Mouse (Mus musculus) adrenal gland, postnatal 25 days (tissue): ENCODE data around the gene Olfr1354. TPM values are rescaled to one million over a fixed set of nuclear protein-coding genes. Genes with fewer than 3 reads are reported as not detected.
"Not testable (repeated sequence)": the region's sequence is repeated elsewhere in the genome, so short reads cannot be mapped to it uniquely, and the experiment has no call there.

ENCODE experiments used
- DNase-seq: peaks from one replicate; pipeline ENCODE4 v3.0.0; 2021; ENCODE audit warnings: mixed read lengths
- long read RNA-seq: library from polyadenylated mRNA; stranded (forward); transcript quantifications from one replicate; pipeline ENCODE4 v2.0.0, GENCODE M21; 2021
- total RNA-seq: library from RNA; stranded (reverse); gene quantifications from 2 replicates; pipeline ENCODE4 v1.2.3, GENCODE M21; 2021

Gene Olfr1354
- total RNA-seq: not detected in 2 replicates
- long read RNA-seq: 0 reads

DNA sequence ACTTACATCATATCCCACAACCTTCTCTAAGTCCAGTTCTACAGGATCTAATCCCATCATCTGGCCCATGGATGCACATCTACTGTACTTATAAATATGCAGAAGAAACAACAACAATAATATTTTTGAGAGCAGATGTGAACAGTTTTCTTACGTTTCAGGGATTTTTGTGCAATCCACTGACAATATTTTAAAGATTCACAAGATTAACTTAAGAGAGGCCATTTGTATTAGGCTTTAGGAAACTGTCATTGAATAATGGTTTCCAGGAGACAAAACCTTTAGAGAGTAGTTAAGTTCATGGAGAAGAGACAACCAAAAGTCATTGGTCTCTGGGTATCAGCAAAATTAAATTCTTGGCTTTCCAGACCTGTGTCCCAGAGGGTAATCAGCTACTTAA, at the start of gene Olfr1354:
Olfr1354 (plus strand) TSS at position 301 of the 400 bp plus-strand sequence.
- DNase-seq: not testable (repeated sequence)

DNA sequence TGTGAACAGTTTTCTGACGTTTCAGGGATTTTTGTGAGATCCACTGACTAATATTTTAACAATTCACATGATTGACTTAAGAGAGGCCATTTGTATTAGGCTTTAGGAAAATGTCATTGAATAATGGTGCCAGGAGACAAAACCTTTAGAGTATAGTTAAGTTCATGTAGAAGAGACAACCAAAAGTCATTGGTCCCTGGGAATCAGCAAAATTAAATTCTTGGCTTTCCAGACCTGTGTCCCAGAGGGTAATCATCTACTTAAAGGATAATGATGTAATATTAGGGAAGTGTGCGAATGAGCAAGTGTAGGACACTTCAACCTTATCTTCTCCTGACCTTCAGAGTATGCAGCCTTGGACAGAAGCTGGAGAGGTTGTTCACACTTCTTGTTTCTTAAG, 37.7 kb upstream of the Olfr1354 start, which contains the start of gene Olfr1355:
Olfr1355 (plus strand) TSS at position 301 of the 400 bp plus-strand sequence.
- no peak for DNase-seq

DNA sequence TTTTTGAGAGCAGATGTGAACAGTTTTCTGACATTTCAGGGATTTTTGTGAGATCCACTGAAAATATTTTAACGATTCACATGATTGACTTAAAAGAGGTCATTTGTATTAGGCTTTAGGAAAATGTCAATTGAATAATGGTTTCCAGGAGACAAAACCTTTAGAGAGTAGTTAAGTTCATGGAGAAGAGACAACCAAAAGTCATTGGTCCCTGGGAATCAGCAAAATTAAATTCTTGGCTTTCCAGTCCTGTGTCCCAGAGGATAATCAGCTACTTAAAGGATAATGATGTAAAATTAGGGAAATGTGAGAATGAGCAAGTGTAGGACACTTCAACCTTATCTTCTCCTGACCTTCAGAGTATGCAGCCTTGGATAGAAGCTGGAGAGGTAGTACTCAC, 37.4 kb downstream of the Olfr1354 start, which contains the start of gene Olfr8:
Olfr8 (plus strand) TSS at position 301 of the 400 bp plus-strand sequence.
- DNase-seq: not testable (repeated sequence)

DNA sequence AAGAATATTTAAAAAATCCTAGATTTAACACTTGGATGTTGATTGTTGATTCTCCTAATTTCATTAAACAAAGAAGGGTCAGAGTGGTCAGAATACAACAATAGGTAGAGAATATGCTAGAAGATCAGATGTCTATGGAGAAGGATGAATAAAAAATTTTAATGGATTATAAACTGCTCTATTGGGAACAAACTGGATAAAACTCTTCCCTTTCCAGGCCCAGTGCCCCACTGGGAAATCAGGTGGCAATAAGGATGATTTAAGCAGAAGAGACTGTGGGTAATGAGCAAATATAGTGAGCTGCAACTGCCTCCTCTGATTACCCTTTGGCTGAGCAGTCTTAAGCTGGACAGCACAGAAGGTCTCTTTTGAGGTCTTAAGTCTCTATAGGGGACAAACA, 50.0 kb downstream of the Olfr1354 start, which contains the start of gene Olfr1353:
Olfr1353 (plus strand) TSS at position 301 of the 400 bp plus-strand sequence.
- not testable (repeated sequence) for DNase-seq

Other genes with a start within 250 kb of the Olfr1354 start
- gene Casp14, start 194.9 kb upstream of the Olfr1354 start, total RNA-seq: not detected in 2 replicates
- gene Ccdc105, start 160.1 kb upstream of the Olfr1354 start, total RNA-seq: not detected in 2 replicates
- gene Slc1a6, start 132.7 kb upstream of the Olfr1354 start, total RNA-seq: 0.21 TPM in 1 of 2 replicates, not detected in the other
- gene Olfr1356, start 61.0 kb upstream of the Olfr1354 start, total RNA-seq: not detected in 2 replicates
- gene Olfr1355, start 37.6 kb upstream of the Olfr1354 start, total RNA-seq: not detected in 2 replicates
- not detected in 2 replicates for gene Olfr8, start 37.5 kb downstream of the Olfr1354 start, total RNA-seq
- not detected in 2 replicates for gene Olfr1353, start 50.1 kb downstream of the Olfr1354 start, total RNA-seq
- gene Olfr1352, start 67.9 kb downstream of the Olfr1354 start, total RNA-seq: not detected in 2 replicates
- not detected in 2 replicates for gene Olfr1351, start 99.3 kb downstream of the Olfr1354 start, total RNA-seq
- gene Olfr57, start 115.6 kb downstream of the Olfr1354 start, total RNA-seq: not detected in 2 replicates
- 17.0 and 19.2 TPM in 2 replicates for gene 2610008E11Rik, start 184.4 kb downstream of the Olfr1354 start, total RNA-seq
- gene Vmn2r80, start 235.6 kb downstream of the Olfr1354 start, total RNA-seq: not detected in 2 replicates